In genomic region chr4:63222246-63222645, GRCm38 (mm10) we compare ENCODE assay signal across 30 mouse cellular contexts. TPM values are rescaled to one million over a fixed set of nuclear protein-coding genes. Genes with fewer than 3 reads are reported as not detected.
DNase-seq lines count a peak whose midpoint lies in the region; ATAC-seq and TF ChIP-seq lines count a peak whose summit lies in the region.
"Had no signal": no experiment of that assay in that cellular context is flagged by ENCODE, and none has a peak within 500 bp of the region (broad histone marks: within the 10 kb centered on the region; RNA-seq: fewer than 3 reads in every experiment).

No protein-coding gene starts in this region.

- TF ChIP-seq POLR2A in lung, adult 2 months (IDR thresholded peaks at IDR 0.05; ENCODE audit: borderline replicate concordance, extremely low read depth, low read depth, low read length): no peak

- H3K27ac ChIP-seq in forebrain, embryonic 10.5 days: 0 out of 2 replicates have a peak overlapping the region, but pooled peaks have one; percentile 16
- no peak overlapping the region for H3K27ac ChIP-seq in forebrain, embryonic 16.5 days (ENCODE audit: low read length)
- no peak overlapping the region for H3K27ac ChIP-seq in hindbrain, embryonic 10.5 days
- H3K27ac ChIP-seq: embryonic facial prominence, embryonic 15.5 days; forebrain, embryonic 15.5 days; heart, adult 2 months; hindbrain, embryonic 13.5 days; limb, embryonic 10.5 days; midbrain, embryonic 10.5 days; neural tube, embryonic 13.5 days had no signal

- no peak for DNase-seq in forebrain, embryonic 10.5 days (ENCODE audit: extremely low spot score, low spot score)
- peak; percentile 44 for DNase-seq in CD4-positive, CD25-positive, alpha-beta regulatory T cell, adult 2 months (ENCODE audit: low read depth, low spot score)
- DNase-seq in kidney, postnatal 10 days: peak; percentile 46
- DNase-seq in thymus, postnatal 0 days (ENCODE audit: low spot score): peak; percentile 47
- DNase-seq in lung, adult 2 months: no peak
- DNase-seq in adrenal gland, adult 18-20 months (ENCODE audit: low spot score in 2 of 2): no peak
- no peak for DNase-seq in hindbrain, embryonic 10.5 days (ENCODE audit: low spot score)
- DNase-seq: cerebellum, adult 9-11 months; liver; right cerebral cortex, postnatal 25 days; spleen, adult 18-20 months had no signal

- peaks cover 36% of the 10 kb centered on the region for H3K36me3 ChIP-seq in forebrain, embryonic 10.5 days (replicated peaks)
- no peaks in the 10 kb centered on the region for H3K36me3 ChIP-seq in forebrain, embryonic 16.5 days (ENCODE audit: control insufficient read depth, insufficient read depth)
- H3K36me3 ChIP-seq in hindbrain, embryonic 10.5 days: peaks cover 14% of the 10 kb centered on the region
- H3K36me3 ChIP-seq: forebrain, embryonic 15.5 days; hindbrain, embryonic 13.5 days; neural tube, embryonic 13.5 days had no signal

- WGBS in forebrain, embryonic 10.5 days: 92% methylated on average over 8 of the region's 8 CpGs
- 65% methylated on average over 8 of the region's 8 CpGs for WGBS in forebrain, embryonic 16.5 days
- WGBS in lung, adult 2 months: 60% methylated on average over 8 of the region's 8 CpGs
- WGBS in hindbrain, embryonic 10.5 days: 86% methylated on average over 8 of the region's 8 CpGs

- no peak for TF ChIP-seq CTCF in lung, adult 2 months (IDR thresholded peaks at IDR 0.05; ENCODE audit: insufficient read depth, low read length)

- H3K27me3 ChIP-seq in forebrain, embryonic 10.5 days (ENCODE audit: poor library complexity, severe bottlenecking): peaks cover 6% of the 10 kb centered on the region
- peaks cover 3% of the 10 kb centered on the region; the same call in 1 of the 2 replicates for H3K27me3 ChIP-seq in forebrain, embryonic 16.5 days (replicated peaks; ENCODE audit: control insufficient read depth, insufficient read depth, low read length)
- peaks cover 6% of the 10 kb centered on the region; the same call in 1 of the 2 replicates for H3K27me3 ChIP-seq in hindbrain, embryonic 10.5 days (ENCODE audit: insufficient read depth, poor library complexity, severe bottlenecking)
- H3K27me3 ChIP-seq: embryonic facial prominence, embryonic 15.5 days; forebrain, embryonic 15.5 days; Patski had no signal

- no peak for ATAC-seq in forebrain, embryonic 16.5 days
- ATAC-seq: forebrain, embryonic 15.5 days; inflammation-experienced regulatory T-cells, adult 6 months; midbrain, embryonic 16.5 days; Patski had no signal

- no peak overlapping the region for H3K9ac ChIP-seq in forebrain, embryonic 16.5 days (replicated peaks; ENCODE audit: low read depth, low read length)
- H3K9ac ChIP-seq: embryonic facial prominence, embryonic 15.5 days; forebrain, embryonic 15.5 days; hindbrain, embryonic 13.5 days had no signal

- H3K4me2 ChIP-seq in forebrain, embryonic 16.5 days (ENCODE audit: low read length): no peak overlapping the region
- H3K4me2 ChIP-seq: embryonic facial prominence, embryonic 15.5 days; forebrain, embryonic 15.5 days; hindbrain, embryonic 13.5 days; neural tube, embryonic 13.5 days had no signal

- peaks cover 5% of the 10 kb centered on the region for H3K4me1 ChIP-seq in forebrain, embryonic 10.5 days
- peaks cover 6% of the 10 kb centered on the region for H3K4me1 ChIP-seq in forebrain, embryonic 16.5 days (replicated peaks; ENCODE audit: control insufficient read depth, insufficient read depth, low read length)
- H3K4me1 ChIP-seq in lung, adult 2 months (ENCODE audit: control insufficient read depth, insufficient read depth, low read length): no peaks in the 10 kb centered on the region
- peaks cover 10% of the 10 kb centered on the region; the same call in 1 of the 2 replicates for H3K4me1 ChIP-seq in hindbrain, embryonic 10.5 days (replicated peaks)

- no peak overlapping the region for H3K4me3 ChIP-seq in forebrain, embryonic 10.5 days
- no peak overlapping the region for H3K4me3 ChIP-seq in forebrain, embryonic 16.5 days (replicated peaks; ENCODE audit: low read length)
- H3K4me3 ChIP-seq in lung, adult 2 months (replicated peaks; ENCODE audit: extremely low read depth, low read depth, low read length): no peak overlapping the region
- H3K4me3 ChIP-seq in hindbrain, embryonic 10.5 days: no peak overlapping the region
- H3K4me3 ChIP-seq: embryonic facial prominence, embryonic 15.5 days; forebrain, embryonic 15.5 days; heart, adult 2 months; hindbrain, embryonic 13.5 days; limb, embryonic 10.5 days; midbrain, embryonic 10.5 days; myocyte; neural tube, embryonic 13.5 days had no signal

- no peaks in the 10 kb centered on the region for H3K9me3 ChIP-seq in forebrain, embryonic 10.5 days
- no peaks in the 10 kb centered on the region for H3K9me3 ChIP-seq in forebrain, embryonic 16.5 days (ENCODE audit: control insufficient read depth, low read length)
- no peaks in the 10 kb centered on the region for H3K9me3 ChIP-seq in hindbrain, embryonic 10.5 days
- H3K9me3 ChIP-seq: embryonic facial prominence, embryonic 15.5 days; forebrain, embryonic 15.5 days; hindbrain, embryonic 13.5 days; limb, embryonic 10.5 days; midbrain, embryonic 10.5 days; neural tube, embryonic 13.5 days had no signal

RNA-seq across cellular contexts. Expression of gene Col27a1, which starts 8.4 kb away (rescaled TPM):
- 2.8 and 3.1 TPM in 2 replicates for polyA plus RNA-seq in forebrain, embryonic 10.5 days (2016; fragmentation: Nextera tagmentation; extraction: Ambion mirVana)
- 0.88 and 0.98 TPM in 2 replicates for polyA plus RNA-seq in forebrain, embryonic 16.5 days (2015; fragmentation: Nextera tagmentation; extraction: Ambion mirVana)
- polyA plus RNA-seq in thymus, postnatal 0 days (2015; fragmentation: Nextera tagmentation; extraction: Ambion mirVana): 1.8 and 1.9 TPM in 2 replicates
- polyA plus RNA-seq in lung, adult 2 months (2012; rRNA removed): 11.2 and 11.5 TPM in 2 replicates
- 10 to 100 TPM; 10.6 to 15.1 TPM for total RNA-seq in adrenal gland, adult 18-20 months (2021)
- 2.4 and 3.3 TPM in 2 replicates for polyA plus RNA-seq in hindbrain, embryonic 10.5 days (2016; fragmentation: Nextera tagmentation; extraction: Ambion mirVana)

RNA-seq across cellular contexts. Expression of gene Kif12, which starts 50.3 kb away (rescaled TPM):
- not detected in 2 replicates for polyA plus RNA-seq in forebrain, embryonic 10.5 days (2016; fragmentation: Nextera tagmentation; extraction: Ambion mirVana)
- polyA plus RNA-seq in forebrain, embryonic 16.5 days (2015; fragmentation: Nextera tagmentation; extraction: Ambion mirVana): 0.10 and 0.17 TPM in 2 replicates
- 0.19 and 0.26 TPM in 2 replicates for polyA plus RNA-seq in thymus, postnatal 0 days (2015; fragmentation: Nextera tagmentation; extraction: Ambion mirVana)
- 0.11 TPM in 1 of 2 replicates, not detected in the other for polyA plus RNA-seq in lung, adult 2 months (2012; rRNA removed)
- under 1 TPM in 1 of 2 experiments, not detected in 1; 0.17 TPM for total RNA-seq in adrenal gland, adult 18-20 months (2021)
- 0.04 TPM in 1 of 2 replicates, not detected in the other for polyA plus RNA-seq in hindbrain, embryonic 10.5 days (2016; fragmentation: Nextera tagmentation; extraction: Ambion mirVana)
- total RNA-seq: adrenal gland, adult 2 months; common myeloid progenitor, adult 5-6 weeks; ES-E14; gastrocnemius, postnatal 25 days; heart, adult 2 months; heart, postnatal 25 days; layer of hippocampus, postnatal 14 days had no signal
- polyA plus RNA-seq: adrenal gland, adult 2 months; embryonic facial prominence, embryonic 15.5 days; forebrain, embryonic 15.5 days; heart, adult 2 months; hindbrain, embryonic 13.5 days; inflammation-experienced regulatory T-cells, adult 6 months; lung, postnatal 0 days; midbrain, embryonic 10.5 days; myocyte; neural tube, embryonic 13.5 days had no signal

Comparison
In these comparisons a context has a peak if more than half of its experiments do, and no peak if none do; other contexts are left out.
1. DNase-seq: peak in CD4-positive, CD25-positive, alpha-beta regulatory T cell, adult 2 months (single experiment), kidney, postnatal 10 days (single experiment) and thymus, postnatal 0 days (single experiment); none in forebrain, embryonic 10.5 days (single experiment), lung, adult 2 months (single experiment), adrenal gland, adult 18-20 months (0 of 2) and hindbrain, embryonic 10.5 days (single experiment).